Mouse (Mus musculus): ENCODE results near the gene Fastkd2. TPM values are rescaled to one million over a fixed set of nuclear protein-coding genes. Genes with fewer than 3 reads are reported as not detected.

Gene Fastkd2
- total RNA-seq, 2 experiments from 2014 or later = 12.5 to 17.2 TPM

Other genes starting within 250 kb of the Fastkd2 start
- gene Gm39653, start 114.6 kb upstream of the Fastkd2 start, total RNA-seq (2021) = not detected
- not detected for gene Dytn, start 43.7 kb upstream of the Fastkd2 start, total RNA-seq (2021)
- gene Mdh1b, start 296 bp upstream of the Fastkd2 start, total RNA-seq (2021) = not detected
- gene 4933402D24Rik, start 38.7 kb downstream of the Fastkd2 start, total RNA-seq (2021) = not detected